Mouse (Mus musculus): ENCODE results near the gene Rfx3. TPM values are rescaled to one million over a fixed set of nuclear protein-coding genes. Genes with fewer than 3 reads are reported as not detected.

The Rfx3 gene
- polyA plus RNA-seq, 1 experiment from 2014 or later, result 7.4 TPM

GRCm38 (mm10) chr19:27736571-27736970 lies 274.4 kb downstream of the Rfx3 start:
- Histone ChIP-seq H3K4me2 (ENCODE audit: low read length) (no peak overlapping the region), H3K27ac (replicated peaks in 1 of 2; ENCODE audit: control insufficient read depth in 1 of 2, insufficient read depth in 1 of 2, low read depth in 2 of 2, low read length in 2 of 2) (no peak overlapping the region), H3K9ac (ENCODE audit: low read length) (no peak overlapping the region), H3K4me3 (ENCODE audit: control insufficient read depth in 1 of 2, insufficient read depth in 1 of 2, low read depth in 1 of 2, low read length in 2 of 2) (no peak overlapping the region), H3K27me3 (ENCODE audit: control insufficient read depth, insufficient read depth, low read length) (no peaks in the 10 kb centered on the region), H3K36me3 (ENCODE audit: control insufficient read depth, insufficient read depth, low read length) (no peaks in the 10 kb centered on the region), H3K9me3 (ENCODE audit: control insufficient read depth, low read length) (no peaks in the 10 kb centered on the region), H3K4me1 (ENCODE audit: control insufficient read depth in 2 of 2, insufficient read depth in 2 of 2, low read length in 2 of 2) (no peaks in the 10 kb centered on the region)
- 72% methylated on average over 2 of the region's 2 CpGs for WGBS
- no peak for ATAC-seq (ENCODE audit: insufficient number of reproducible peaks, insufficient read depth, low FRiP score, low read depth)

- no peak overlapping the region for H3K4me3 ChIP-seq (ENCODE audit: control insufficient read depth in 1 of 2, insufficient read depth in 1 of 2, low read depth in 1 of 2, low read length in 2 of 2)
- H3K36me3 ChIP-seq (ENCODE audit: control insufficient read depth, insufficient read depth, low read length), result no peaks in the 10 kb centered on the region
- H3K9me3 ChIP-seq (ENCODE audit: control insufficient read depth, low read length), result no peaks in the 10 kb centered on the region
- no peaks in the 10 kb centered on the region for H3K4me1 ChIP-seq (ENCODE audit: control insufficient read depth in 2 of 2, insufficient read depth in 2 of 2, low read length in 2 of 2)
- H3K27me3 ChIP-seq (ENCODE audit: control insufficient read depth, insufficient read depth, low read length), result no peaks in the 10 kb centered on the region
- no peak overlapping the region for H3K4me2 ChIP-seq (ENCODE audit: low read length)
- WGBS, result 78% methylated on average over 11 of the region's 11 CpGs
- no peak for ATAC-seq (ENCODE audit: insufficient number of reproducible peaks, insufficient read depth, low FRiP score, low read depth)
- no peak overlapping the region for H3K9ac ChIP-seq (ENCODE audit: low read length)
- H3K27ac ChIP-seq (replicated peaks in 1 of 2; ENCODE audit: control insufficient read depth in 1 of 2, insufficient read depth in 1 of 2, low read depth in 2 of 2, low read length in 2 of 2), result no peak overlapping the region
Measured at GRCm38 (mm10) chr19:27718931-27719330, 292.0 kb downstream of the Rfx3 start.

GRCm38 (mm10) chr19:27716274-27716673 lies 294.7 kb downstream of the Rfx3 start:
- H3K4me2 ChIP-seq (ENCODE audit: low read length), result no peak overlapping the region
- no peak overlapping the region for H3K4me3 ChIP-seq (ENCODE audit: control insufficient read depth in 1 of 2, insufficient read depth in 1 of 2, low read depth in 1 of 2, low read length in 2 of 2)
- no peak overlapping the region for H3K27ac ChIP-seq (replicated peaks in 1 of 2; ENCODE audit: control insufficient read depth in 1 of 2, insufficient read depth in 1 of 2, low read depth in 2 of 2, low read length in 2 of 2)
- H3K9ac ChIP-seq (ENCODE audit: low read length), result no peak overlapping the region
- H3K4me1 ChIP-seq (ENCODE audit: control insufficient read depth in 2 of 2, insufficient read depth in 2 of 2, low read length in 2 of 2), result no peaks in the 10 kb centered on the region
- no peaks in the 10 kb centered on the region for H3K9me3 ChIP-seq (ENCODE audit: control insufficient read depth, low read length)
- ATAC-seq (ENCODE audit: insufficient number of reproducible peaks, insufficient read depth, low FRiP score, low read depth), result no peak
- no peaks in the 10 kb centered on the region for H3K36me3 ChIP-seq (ENCODE audit: control insufficient read depth, insufficient read depth, low read length)
- H3K27me3 ChIP-seq (ENCODE audit: control insufficient read depth, insufficient read depth, low read length), result no peaks in the 10 kb centered on the region
